Mouse (Mus musculus): ENCODE results near the gene Gpr4.

DNA sequence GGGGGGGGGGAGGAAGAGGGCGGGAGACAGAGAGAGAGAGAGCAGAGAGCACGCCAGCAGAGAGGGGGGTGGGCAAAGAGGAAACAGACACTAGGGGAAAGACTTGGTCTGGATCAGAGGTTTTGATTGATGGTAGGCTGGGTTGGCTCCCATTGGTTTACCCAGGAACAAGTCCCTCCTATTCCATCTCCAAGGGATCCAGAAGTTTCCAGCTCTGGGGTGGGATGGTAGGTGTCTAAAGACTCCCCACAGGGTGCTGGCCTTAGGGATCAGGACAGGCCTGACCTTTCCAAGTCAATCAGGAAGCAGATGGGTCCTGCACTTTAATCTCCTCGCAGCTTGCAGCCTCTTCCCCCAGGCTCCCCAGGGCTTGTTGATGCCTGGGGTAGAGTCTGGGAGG lies 5.6 kb downstream of the Gpr4 start:
- TF ChIP-seq POLR2A (IDR thresholded peaks at IDR 0.05; ENCODE audit: borderline replicate concordance, extremely low read depth, insufficient read depth, insufficient read length, poor library complexity, severe bottlenecking) (no peak), CTCF (IDR thresholded peaks at IDR 0.05; ENCODE audit: borderline replicate concordance, extremely low read depth, insufficient read depth, insufficient read length) (no peak)
